Mouse (Mus musculus) hindbrain, embryonic 10.5 days (tissue): ENCODE data around the gene Trim16. TPM values are rescaled to one million over a fixed set of nuclear protein-coding genes. Genes with fewer than 3 reads are reported as not detected.

Experiments used
- DNase-seq: peaks from one replicate; pipeline ENCODE4 v3.0.0-alpha.2; 2017; ENCODE audit warnings: low spot score
- H3K27ac ChIP-seq: fragments of 300-500 bp; sonication (generic); 2 replicates; pipeline ENCODE4 v1.5.1; 2016; ENCODE audit warnings: mild to moderate bottlenecking, moderate library complexity
- H3K27me3 ChIP-seq: fragments of 300-500 bp; sonication (generic); 2 replicates; pipeline ENCODE4 v1.6.1; 2016; ENCODE audit warnings: mild to moderate bottlenecking; ENCODE audit not compliant: poor library complexity, insufficient read depth, severe bottlenecking
- H3K36me3 ChIP-seq: fragments of 300-500 bp; sonication (generic); 2 replicates; pipeline ENCODE4 v1.6.1; 2016; ENCODE audit warnings: mild to moderate bottlenecking, moderate library complexity
- H3K4me1 ChIP-seq: fragments of 300-500 bp; sonication (generic); replicated peaks from 2 replicates; pipeline ENCODE4 v1.6.1; 2016; ENCODE audit warnings: mild to moderate bottlenecking
- H3K4me3 ChIP-seq: fragments of 300-500 bp; sonication (generic); 2 replicates; pipeline ENCODE4 v1.5.1; 2016; ENCODE audit warnings: mild to moderate bottlenecking, moderate library complexity
- H3K9me3 ChIP-seq: fragments of 300-500 bp; sonication (generic); 2 replicates; pipeline ENCODE4 v1.6.1; 2016; ENCODE audit warnings: mild to moderate bottlenecking, moderate library complexity
- WGBS: fragments of 180-500 bp; shearing (Covaris S2); methylation state at CpG from one replicate; pipeline ENCODE4 v1.1.7; 2016; 5-methylcytosine and 5-hydroxymethylcytosine counted together
- polyA plus RNA-seq: library from polyadenylated mRNA; unstranded; fragments of >200 nt; fragmentation: Nextera tagmentation; extraction: Ambion mirVana; gene quantifications from 2 replicates; pipeline ENCODE4 v1.2.1, GENCODE M21; 2016

The Trim16 gene
- polyA plus RNA-seq, 1 experiment from 2014 or later = 6.1 TPM

GRCm38 (mm10) chr11:62819059-62819686 lies 858 bp upstream of the Trim16 start:
- WGBS = 90% methylated on average over 8 of the region's 8 CpGs
- Histone ChIP-seq H3K9me3 (no peaks in the 10 kb centered on the region), H3K4me1 (peaks cover 24% of the 10 kb centered on the region), H3K27ac (peak overlapping the region; percentile 84), H3K27me3 (0 out of 2 replicates have a peak, but pooled peaks cover 5% of the 10 kb centered on the region), H3K4me3 (no peak overlapping the region), H3K36me3 (no peaks in the 10 kb centered on the region)
- DNase-seq = no peak

- Histone ChIP-seq H3K4me3 (peak overlapping the region; percentile 50), H3K4me1 (peaks cover 24% of the 10 kb centered on the region), H3K9me3 (no peaks in the 10 kb centered on the region), H3K27me3 (0 out of 2 replicates have a peak, but pooled peaks cover 4% of the 10 kb centered on the region), H3K36me3 (no peaks in the 10 kb centered on the region), H3K27ac (peak overlapping the region; percentile 84)
- 19% methylated on average over 16 of the region's 16 CpGs for WGBS
- peak; percentile 38 for DNase-seq
Measured at GRCm38 (mm10) chr11:62820661-62821437, 818 bp downstream of the Trim16 start.

GRCm38 (mm10) chr11:62821893-62822292 lies 1.9 kb downstream of the Trim16 start:
- WGBS = 74% methylated on average over 5 of the region's 5 CpGs
- Histone ChIP-seq H3K9me3 (no peaks in the 10 kb centered on the region), H3K36me3 (no peaks in the 10 kb centered on the region), H3K4me1 (peaks cover 24% of the 10 kb centered on the region), H3K4me3 (peak overlapping the region; percentile 16; the same call in 1 of the 2 replicates), H3K27me3 (0 out of 2 replicates have a peak, but pooled peaks cover 4% of the 10 kb centered on the region), H3K27ac (peak overlapping the region; percentile 23; the same call in 1 of the 2 replicates)
- DNase-seq = no peak

- no peaks in the 10 kb centered on the region for H3K9me3 ChIP-seq
Measured at GRCm38 (mm10) chr11:62824211-62824610, 4.2 kb downstream of the Trim16 start.

GRCm38 (mm10) chr11:62825222-62826105 lies 5.4 kb downstream of the Trim16 start:
- Histone ChIP-seq H3K4me1 (peaks cover 12% of the 10 kb centered on the region), H3K27ac (no peak overlapping the region), H3K27me3 (0 out of 2 replicates have a peak, but pooled peaks cover 4% of the 10 kb centered on the region), H3K9me3 (no peaks in the 10 kb centered on the region), H3K4me3 (no peak overlapping the region), H3K36me3 (no peaks in the 10 kb centered on the region)
- 83% methylated on average over 9 of the region's 9 CpGs for WGBS
- no peak for DNase-seq

More at GRCm38 (mm10) chr11:62824211-62824610, 4.2 kb downstream of the Trim16 start:
- H3K4me1 ChIP-seq = peaks cover 24% of the 10 kb centered on the region
- 0 out of 2 replicates have a peak, but pooled peaks cover 4% of the 10 kb centered on the region for H3K27me3 ChIP-seq
- H3K27ac ChIP-seq = no peak overlapping the region
- H3K4me3 ChIP-seq = no peak overlapping the region
- WGBS = 72% methylated on average over 7 of the region's 7 CpGs
- DNase-seq = no peak
- H3K36me3 ChIP-seq = no peaks in the 10 kb centered on the region

- H3K36me3 ChIP-seq = no peaks in the 10 kb centered on the region
- no peak overlapping the region for H3K4me3 ChIP-seq
- no peak for DNase-seq
- 80% methylated on average over 6 of the region's 6 CpGs for WGBS
- no peak overlapping the region for H3K27ac ChIP-seq
- no peaks in the 10 kb centered on the region for H3K9me3 ChIP-seq
- peaks cover 5% of the 10 kb centered on the region; the same call in 1 of the 2 replicates for H3K4me1 ChIP-seq
- no peaks in the 10 kb centered on the region for H3K27me3 ChIP-seq
Measured at GRCm38 (mm10) chr11:62826106-62826733, 6.2 kb downstream of the Trim16 start.

GRCm38 (mm10) chr11:62827135-62827534 lies 7.1 kb downstream of the Trim16 start:
- DNase-seq = no peak
- H3K27ac ChIP-seq = no peak overlapping the region
- H3K27me3 ChIP-seq = no peaks in the 10 kb centered on the region
- no peaks in the 10 kb centered on the region for H3K9me3 ChIP-seq
- 86% methylated on average over 4 of the region's 4 CpGs for WGBS
- no peaks in the 10 kb centered on the region for H3K36me3 ChIP-seq
- no peak overlapping the region for H3K4me3 ChIP-seq
- H3K4me1 ChIP-seq = no peaks in the 10 kb centered on the region

GRCm38 (mm10) chr11:62827911-62828310 lies 7.9 kb downstream of the Trim16 start:
- Histone ChIP-seq H3K4me1 (no peaks in the 10 kb centered on the region), H3K9me3 (no peaks in the 10 kb centered on the region), H3K36me3 (no peaks in the 10 kb centered on the region), H3K27me3 (no peaks in the 10 kb centered on the region), H3K4me3 (no peak overlapping the region), H3K27ac (no peak overlapping the region)
- 82% methylated on average over 3 of the region's 3 CpGs for WGBS
- no peak for DNase-seq

GRCm38 (mm10) chr11:62830387-62830786 lies 10.4 kb downstream of the Trim16 start:
- Histone ChIP-seq H3K4me3 (no peak overlapping the region), H3K4me1 (no peaks in the 10 kb centered on the region), H3K9me3 (no peaks in the 10 kb centered on the region), H3K27ac (no peak overlapping the region), H3K36me3 (no peaks in the 10 kb centered on the region), H3K27me3 (no peaks in the 10 kb centered on the region)
- WGBS = 83% methylated on average over 2 of the region's 2 CpGs
- DNase-seq = no peak

- Histone ChIP-seq H3K36me3 (0 out of 2 replicates have a peak, but pooled peaks cover 4% of the 10 kb centered on the region), H3K27ac (no peak overlapping the region), H3K4me1 (no peaks in the 10 kb centered on the region), H3K27me3 (no peaks in the 10 kb centered on the region), H3K9me3 (no peaks in the 10 kb centered on the region), H3K4me3 (no peak overlapping the region)
- DNase-seq = no peak
Measured at GRCm38 (mm10) chr11:62831906-62832305, 11.9 kb downstream of the Trim16 start.

- Histone ChIP-seq H3K9me3 (no peaks in the 10 kb centered on the region), H3K27ac (no peak overlapping the region), H3K4me1 (peaks cover 22% of the 10 kb centered on the region), H3K36me3 (peaks cover 7% of the 10 kb centered on the region), H3K4me3 (no peak overlapping the region), H3K27me3 (no peaks in the 10 kb centered on the region)
- no peak for DNase-seq
- 89% methylated on average over 5 of the region's 5 CpGs for WGBS
Measured at GRCm38 (mm10) chr11:62844562-62844961, 24.5 kb downstream of the Trim16 start.

- H3K4me3 ChIP-seq = no peak overlapping the region
- no peak for DNase-seq
- 0 out of 2 replicates have a peak, but pooled peaks cover 1% of the 10 kb centered on the region for H3K36me3 ChIP-seq
- H3K27me3 ChIP-seq = no peaks in the 10 kb centered on the region
- H3K9me3 ChIP-seq = no peaks in the 10 kb centered on the region
- H3K27ac ChIP-seq = no peak overlapping the region
- WGBS = 77% methylated on average over 3 of the region's 3 CpGs
- peaks cover 22% of the 10 kb centered on the region for H3K4me1 ChIP-seq
Measured at GRCm38 (mm10) chr11:62845730-62846129, 25.7 kb downstream of the Trim16 start.
